Mouse (Mus musculus): ENCODE results near the gene Nr3c2. TPM values are rescaled to one million over a fixed set of nuclear protein-coding genes. Genes with fewer than 3 reads are reported as not detected.

Gene Nr3c2
- total and polyA plus RNA-seq, 2 experiments from 2014 or later = 5.7 to 6.0 TPM

DNA sequence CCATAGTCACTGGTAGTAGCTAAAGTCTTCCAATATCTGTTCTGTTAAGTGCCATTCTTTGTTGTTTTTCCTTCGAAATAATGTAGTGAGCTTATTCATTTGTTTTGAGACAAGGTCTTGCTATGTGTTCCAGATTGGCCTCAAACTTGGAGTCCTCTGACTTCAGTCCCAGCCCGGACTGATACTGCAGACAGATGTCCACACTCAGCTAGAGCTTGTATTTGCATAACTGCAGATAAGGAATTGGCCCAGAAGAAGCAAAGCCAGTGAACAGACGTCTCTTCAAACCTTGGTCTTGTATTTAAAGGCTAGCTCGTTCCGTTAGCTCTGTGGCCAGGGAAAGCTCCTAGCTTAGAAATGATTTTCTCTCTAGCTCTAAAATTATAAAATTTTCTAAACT is 223.1 kb downstream of the Nr3c2 start:
- TF ChIP-seq CTCF (IDR thresholded peaks at IDR 0.05) = no peak
- Histone ChIP-seq H3K27me3 (ENCODE audit: insufficient read depth, low read length) (no peaks in the 10 kb centered on the region), H3K4me3 (ENCODE audit: low read depth, low read length) (no peak overlapping the region), H3K4me1 (ENCODE audit: insufficient read depth, low read length) (no peaks in the 10 kb centered on the region), H3K4me2 (ENCODE audit: low read depth, low read length, poor library complexity, severe bottlenecking) (no peak overlapping the region), H3K36me3 (ENCODE audit: insufficient read depth, low read length) (no peaks in the 10 kb centered on the region), H3K9me3 (ENCODE audit: low read length) (no peaks in the 10 kb centered on the region), H3K9ac (replicated peaks; ENCODE audit: low read length, poor library complexity, severe bottlenecking) (no peak overlapping the region), H3K27ac (ENCODE audit: low read depth, low read length) (no peak overlapping the region)
- DNase-seq (ENCODE audit: low spot score) (no peak), ATAC-seq (ENCODE audit: low FRiP score) (no peak)
- 83% methylated on average over 5 of the region's 5 CpGs for WGBS

DNA sequence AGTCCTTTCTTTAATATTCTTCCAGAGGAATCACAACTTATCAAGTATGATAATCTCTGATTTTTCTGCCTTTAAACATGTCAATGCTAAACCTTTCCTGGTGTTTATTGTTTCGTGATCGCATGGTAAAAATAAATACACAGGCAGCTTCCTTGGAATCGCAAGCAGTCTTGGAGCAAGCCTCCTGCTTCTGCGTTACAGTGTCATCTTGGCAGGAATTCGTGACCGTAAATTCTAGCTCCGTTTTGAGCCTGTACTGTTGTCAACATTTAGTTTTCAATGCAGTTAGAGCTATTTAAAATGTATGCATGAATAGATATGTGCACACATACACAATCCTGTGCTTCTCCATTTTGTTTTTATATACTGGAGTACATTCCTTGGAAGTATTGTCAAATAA is 226.5 kb downstream of the Nr3c2 start:
- no peak for DNase-seq (ENCODE audit: low spot score)
- no peak for TF ChIP-seq CTCF (IDR thresholded peaks at IDR 0.05)
- Histone ChIP-seq H3K9ac (replicated peaks; ENCODE audit: low read length, poor library complexity, severe bottlenecking) (no peak overlapping the region), H3K27me3 (ENCODE audit: insufficient read depth, low read length) (no peaks in the 10 kb centered on the region), H3K27ac (ENCODE audit: low read depth, low read length) (no peak overlapping the region), H3K36me3 (ENCODE audit: insufficient read depth, low read length) (no peaks in the 10 kb centered on the region), H3K4me2 (ENCODE audit: low read depth, low read length, poor library complexity, severe bottlenecking) (no peak overlapping the region), H3K4me3 (ENCODE audit: low read depth, low read length) (no peak overlapping the region), H3K4me1 (ENCODE audit: insufficient read depth, low read length) (no peaks in the 10 kb centered on the region), H3K9me3 (ENCODE audit: low read length) (no peaks in the 10 kb centered on the region)
- ATAC-seq (ENCODE audit: low FRiP score) = no peak
- 90% methylated on average over 7 of the region's 7 CpGs for WGBS

DNA sequence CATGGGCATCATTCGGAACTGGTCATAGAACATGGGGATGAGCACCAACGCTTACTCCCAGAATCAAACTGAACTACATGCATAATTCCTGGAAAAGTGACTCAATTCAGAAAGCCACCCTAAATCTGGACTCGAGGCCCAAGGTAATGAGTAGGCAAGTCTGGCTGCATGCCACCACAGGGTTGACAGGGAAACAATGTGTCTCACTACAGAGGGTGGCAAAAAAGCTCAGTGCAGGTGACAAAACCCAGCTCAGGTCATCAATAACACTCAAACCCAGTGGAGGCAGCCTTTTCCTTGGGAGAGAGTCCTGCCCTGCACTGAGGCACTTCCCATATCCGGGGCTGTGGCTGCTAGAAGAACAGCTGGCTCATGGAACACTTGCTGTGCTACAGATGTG is 228.8 kb downstream of the Nr3c2 start:
- Histone ChIP-seq H3K4me3 (ENCODE audit: low read depth, low read length) (no peak overlapping the region), H3K27me3 (ENCODE audit: insufficient read depth, low read length) (no peaks in the 10 kb centered on the region), H3K4me2 (ENCODE audit: low read depth, low read length, poor library complexity, severe bottlenecking) (no peak overlapping the region), H3K9me3 (ENCODE audit: low read length) (no peaks in the 10 kb centered on the region), H3K36me3 (ENCODE audit: insufficient read depth, low read length) (no peaks in the 10 kb centered on the region), H3K27ac (ENCODE audit: low read depth, low read length) (no peak overlapping the region), H3K4me1 (ENCODE audit: insufficient read depth, low read length) (no peaks in the 10 kb centered on the region), H3K9ac (replicated peaks; ENCODE audit: low read length, poor library complexity, severe bottlenecking) (no peak overlapping the region)
- WGBS = 88% methylated on average over 4 of the region's 4 CpGs
- ATAC-seq (ENCODE audit: low FRiP score) (no peak), DNase-seq (ENCODE audit: low spot score) (no peak)
- TF ChIP-seq CTCF (IDR thresholded peaks at IDR 0.05) = no peak

DNA sequence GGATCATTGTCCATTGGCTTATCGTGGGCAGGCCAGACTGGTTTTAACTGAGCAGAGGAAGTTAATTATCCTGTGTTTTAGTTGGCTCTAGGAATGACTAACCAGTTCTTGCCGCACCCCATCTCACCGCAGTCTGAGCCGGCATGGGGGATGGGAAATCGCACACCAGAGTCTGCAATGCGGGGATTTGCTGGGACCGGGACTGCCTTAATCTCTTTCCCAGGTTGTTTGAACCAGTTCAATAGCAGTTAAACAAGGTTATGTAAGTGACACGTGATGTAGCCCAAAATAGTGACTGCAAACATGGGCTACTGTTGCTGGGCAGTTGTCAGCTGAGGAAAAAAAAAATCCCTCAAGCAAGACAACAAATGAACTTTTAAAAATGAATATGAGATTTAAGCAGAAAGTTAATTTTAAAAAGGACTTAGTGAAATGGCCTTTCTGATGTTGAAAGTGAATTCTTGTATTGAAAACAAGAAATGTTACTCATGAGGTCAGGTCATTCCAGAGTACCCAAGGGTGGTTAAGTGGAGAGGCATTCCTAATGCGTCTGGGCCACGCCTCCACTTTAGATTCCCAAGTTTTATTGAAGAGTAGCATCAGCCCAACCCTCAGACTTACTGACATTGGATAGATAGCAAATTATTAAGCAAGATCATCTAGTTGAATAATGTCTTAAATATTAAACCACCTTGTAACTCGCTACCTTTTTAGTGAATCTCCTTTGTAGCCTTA is 233.8 kb downstream of the Nr3c2 start:
- Histone ChIP-seq H3K9ac (replicated peaks; ENCODE audit: low read length, poor library complexity, severe bottlenecking) (no peak overlapping the region), H3K27ac (ENCODE audit: low read depth, low read length) (no peak overlapping the region), H3K4me1 (ENCODE audit: insufficient read depth, low read length) (no peaks in the 10 kb centered on the region), H3K36me3 (ENCODE audit: insufficient read depth, low read length) (no peaks in the 10 kb centered on the region), H3K9me3 (ENCODE audit: low read length) (0 out of 2 replicates have a peak, but pooled peaks cover 6% of the 10 kb centered on the region), H3K4me2 (ENCODE audit: low read depth, low read length, poor library complexity, severe bottlenecking) (no peak overlapping the region), H3K4me3 (ENCODE audit: low read depth, low read length) (no peak overlapping the region), H3K27me3 (ENCODE audit: insufficient read depth, low read length) (no peaks in the 10 kb centered on the region)
- WGBS = 32% methylated on average over 11 of the region's 11 CpGs
- TF ChIP-seq CTCF (IDR thresholded peaks at IDR 0.05) = no peak
- ATAC-seq (ENCODE audit: low FRiP score) (no peak), DNase-seq (ENCODE audit: low spot score) (no peak)

DNA sequence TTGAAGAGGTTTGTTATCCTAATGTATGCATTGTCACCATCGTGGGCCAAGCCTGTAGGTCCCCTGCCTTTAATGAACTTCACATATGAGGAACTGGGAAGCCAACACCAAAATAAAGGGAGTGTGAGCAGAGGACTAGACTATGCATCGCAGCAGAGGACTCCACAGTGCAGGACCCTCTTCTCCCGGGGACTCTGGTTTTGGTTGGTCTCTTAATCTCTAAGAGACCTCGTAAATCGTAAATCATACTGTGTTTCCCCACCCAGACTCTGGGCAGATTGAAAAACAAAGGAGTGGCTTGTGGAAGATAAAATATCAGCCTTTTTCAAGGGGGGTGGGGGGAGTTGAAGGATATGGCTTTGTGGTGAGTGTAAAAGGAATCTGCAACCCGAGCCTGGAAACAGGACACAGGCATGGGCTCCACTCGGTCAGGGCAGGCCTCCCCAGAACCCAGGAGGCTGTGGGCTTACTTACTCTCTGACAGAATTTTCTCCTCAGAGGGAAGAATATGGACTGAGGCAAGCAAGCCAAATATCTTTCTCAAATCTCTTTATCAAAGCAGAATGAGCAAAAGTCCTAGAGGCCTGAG is 234.6 kb downstream of the Nr3c2 start:
- 74% methylated on average over 7 of the region's 7 CpGs for WGBS
- H3K4me2 ChIP-seq (ENCODE audit: low read depth, low read length, poor library complexity, severe bottlenecking) = no peak overlapping the region
- no peak overlapping the region for H3K4me3 ChIP-seq (ENCODE audit: low read depth, low read length)
- H3K9me3 ChIP-seq (ENCODE audit: low read length) = 0 out of 2 replicates have a peak, but pooled peaks cover 6% of the 10 kb centered on the region
- no peak overlapping the region for H3K27ac ChIP-seq (ENCODE audit: low read depth, low read length)
- no peak for TF ChIP-seq CTCF (IDR thresholded peaks at IDR 0.05)
- DNase-seq (ENCODE audit: low spot score) = no peak
- H3K9ac ChIP-seq (replicated peaks; ENCODE audit: low read length, poor library complexity, severe bottlenecking) = no peak overlapping the region
- no peaks in the 10 kb centered on the region for H3K36me3 ChIP-seq (ENCODE audit: insufficient read depth, low read length)
- no peaks in the 10 kb centered on the region for H3K27me3 ChIP-seq (ENCODE audit: insufficient read depth, low read length)
- H3K4me1 ChIP-seq (ENCODE audit: insufficient read depth, low read length) = no peaks in the 10 kb centered on the region
- ATAC-seq (ENCODE audit: low FRiP score) = no peak

DNA sequence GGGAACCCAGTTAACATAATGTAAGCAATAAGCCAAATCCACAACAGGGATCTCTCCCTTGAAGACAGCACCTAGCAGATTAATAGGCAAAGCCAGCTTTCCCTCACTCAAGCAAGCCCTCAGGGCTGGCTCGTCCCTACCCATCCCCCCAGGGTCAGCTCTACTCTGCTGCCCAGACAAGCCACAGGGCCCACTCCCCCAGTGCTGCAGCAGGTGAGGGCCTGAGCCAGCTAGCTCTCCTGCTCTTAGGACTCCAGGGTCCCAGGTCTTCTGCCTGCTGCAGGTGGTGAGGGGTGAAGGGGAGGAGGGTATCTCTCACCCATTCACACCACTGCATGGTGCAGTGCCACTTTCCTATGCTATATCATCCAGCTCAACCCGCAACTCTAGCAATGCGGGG is 246.0 kb downstream of the Nr3c2 start:
- 85% methylated on average over 3 of the region's 3 CpGs for WGBS
- Histone ChIP-seq H3K36me3 (ENCODE audit: insufficient read depth, low read length) (no peaks in the 10 kb centered on the region), H3K4me3 (ENCODE audit: low read depth, low read length) (no peak overlapping the region), H3K27me3 (ENCODE audit: insufficient read depth, low read length) (no peaks in the 10 kb centered on the region), H3K9me3 (ENCODE audit: low read length) (0 out of 2 replicates have a peak, but pooled peaks cover 3% of the 10 kb centered on the region), H3K4me2 (ENCODE audit: low read depth, low read length, poor library complexity, severe bottlenecking) (no peak overlapping the region), H3K4me1 (ENCODE audit: insufficient read depth, low read length) (no peaks in the 10 kb centered on the region), H3K9ac (replicated peaks; ENCODE audit: low read length, poor library complexity, severe bottlenecking) (no peak overlapping the region), H3K27ac (ENCODE audit: low read depth, low read length) (no peak overlapping the region)
- DNase-seq (ENCODE audit: low spot score) = no peak
- no peak for TF ChIP-seq CTCF (IDR thresholded peaks at IDR 0.05)
- no peak for ATAC-seq (ENCODE audit: low FRiP score)

All from midbrain, postnatal 0 days (tissue).